Mouse (Mus musculus) myocyte (in vitro differentiated cells): ENCODE measurements around the gene Prrc2b.

Experiments used
- CEBPB ChIP-seq: IDR thresholded peaks from 2 replicates; pipeline ENCODE4 v1.6.1; 2011; ENCODE audit warnings: mild to moderate bottlenecking, moderate library complexity; ENCODE audit not compliant: poor library complexity, insufficient read depth, severe bottlenecking
- E2F4 ChIP-seq: IDR thresholded peaks from one replicate; pipeline ENCODE4 v1.6.1; 2011; ENCODE audit warnings: mild to moderate bottlenecking, control low read depth, moderate library complexity; ENCODE audit not compliant: insufficient read depth
- MAX ChIP-seq: IDR thresholded peaks from one replicate; pipeline ENCODE4 v1.6.1; 2011; ENCODE audit warnings: low read depth, mild to moderate bottlenecking, control low read depth
- MYOD1 ChIP-seq, 3 experiments: IDR thresholded peaks; one replicate each; pipeline ENCODE4 v1.6.1; 2011; ENCODE audit warnings: control low read depth in 2 of 3, low read depth in 2 of 3, mild to moderate bottlenecking in 2 of 3, moderate library complexity in 1 of 3; ENCODE audit not compliant: insufficient read length in 2 of 3, control insufficient read depth in 1 of 3
- MYOG ChIP-seq, 3 experiments: IDR thresholded peaks; one replicate each; pipeline ENCODE4 v1.6.1; 2011; ENCODE audit warnings: control low read depth in 2 of 3, low read depth in 2 of 3, mild to moderate bottlenecking in 2 of 3; ENCODE audit not compliant: insufficient read length in 2 of 3, control insufficient read depth in 1 of 3, insufficient read depth in 1 of 3
- POLR2A ChIP-seq: IDR thresholded peaks from one replicate; pipeline ENCODE4 v1.6.1; 2011; ENCODE audit warnings: low read depth, mild to moderate bottlenecking, control low read depth, moderate library complexity; ENCODE audit not compliant: insufficient read length
- POLR2AphosphoS2 ChIP-seq: IDR thresholded peaks from one replicate; pipeline ENCODE4 v1.6.1; 2011; ENCODE audit warnings: low read depth, control low read depth; ENCODE audit not compliant: insufficient read length
- REST ChIP-seq: IDR thresholded peaks from one replicate; pipeline ENCODE4 v1.6.1; 2011; ENCODE audit warnings: mild to moderate bottlenecking, control low read depth, moderate library complexity; ENCODE audit not compliant: insufficient read depth, insufficient read length
- SRF ChIP-seq: IDR thresholded peaks from one replicate; pipeline ENCODE4 v1.6.1; 2011; ENCODE audit warnings: low read depth; ENCODE audit not compliant: control insufficient read depth, insufficient read length
- TCF12 ChIP-seq: IDR thresholded peaks from one replicate; pipeline ENCODE4 v1.6.1; 2011; ENCODE audit warnings: mild to moderate bottlenecking, control low read depth; ENCODE audit not compliant: poor library complexity, insufficient read depth, severe bottlenecking
- TCF3 ChIP-seq: IDR thresholded peaks from one replicate; pipeline ENCODE4 v1.6.1; 2011; ENCODE audit warnings: low read depth, control low read depth; ENCODE audit not compliant: insufficient read length
- USF1 ChIP-seq: IDR thresholded peaks from one replicate; pipeline ENCODE4 v1.6.1; 2011; ENCODE audit warnings: low read depth, mild to moderate bottlenecking, control low read depth, moderate library complexity

- TF ChIP-seq USF1 (no peak), TCF12 (no peak), POLR2A (no peak), POLR2AphosphoS2 (no peak), TCF3 (no peak), E2F4 (no peak), MAX (no peak), MYOG (IDR thresholded peaks at IDR 0.05; ENCODE audit: control insufficient read depth in 1 of 3, insufficient read depth in 1 of 3, insufficient read length in 2 of 3, low read depth in 2 of 3) (no peak), CEBPB (no peak), MYOD1 (IDR thresholded peaks at IDR 0.05; ENCODE audit: control insufficient read depth in 1 of 3, insufficient read length in 2 of 3, low read depth in 2 of 3) (no peak), REST (no peak), SRF (no peak)
Observed at GRCm38 (mm10) chr2:32121150-32121549, 29.7 kb upstream of the Prrc2b start.
